Mouse (Mus musculus) C2C12 (cell line): ENCODE data around the gene Arid3c.
"Not testable (repeated sequence)": the region's sequence is repeated elsewhere in the genome, so short reads cannot be mapped to it uniquely, and the experiment has no call there.

Source experiments
- CEBPB ChIP-seq: IDR thresholded peaks from one replicate; pipeline ENCODE4 v1.6.1; 2011; ENCODE audit warnings: low read depth, mild to moderate bottlenecking, control low read depth, moderate library complexity
- CTCF ChIP-seq: IDR thresholded peaks from one replicate; pipeline ENCODE4 v1.5.1; 2011; ENCODE audit not compliant: control insufficient read depth, insufficient read depth, insufficient read length
- MAX ChIP-seq: IDR thresholded peaks from one replicate; pipeline ENCODE4 v1.6.1; 2011; ENCODE audit warnings: mild to moderate bottlenecking, control low read depth

DNA sequence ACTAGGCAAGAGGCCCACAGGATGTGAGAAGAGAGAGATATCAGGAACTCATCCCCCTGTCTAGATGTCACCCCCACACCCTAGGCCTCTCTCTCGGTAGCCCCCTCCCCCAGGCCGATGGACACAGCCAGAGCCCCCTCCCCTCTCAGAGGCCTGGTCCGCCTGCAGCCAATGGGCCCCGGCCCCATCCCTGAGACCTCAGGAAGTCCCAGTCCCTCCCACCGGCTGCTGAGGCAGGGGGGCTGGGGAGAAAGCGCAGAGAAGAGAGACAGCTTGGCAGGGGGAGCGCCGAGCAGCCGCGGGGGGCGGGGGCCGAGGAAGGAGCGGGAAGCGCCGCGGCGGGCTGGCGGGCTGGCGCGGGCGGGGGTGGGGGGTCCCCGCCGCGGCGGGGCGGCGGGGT lies 47.6 kb downstream of the Arid3c start:
- not testable (repeated sequence) for TF ChIP-seq CTCF, MAX, CEBPB
